Mouse (Mus musculus) C2C12 (cell line): ENCODE results near the gene Snrnp25.

Experiments used
- CEBPB ChIP-seq: IDR thresholded peaks from one replicate; pipeline ENCODE4 v1.6.1; 2011; ENCODE audit warnings: low read depth, mild to moderate bottlenecking, control low read depth, moderate library complexity
- CTCF ChIP-seq: IDR thresholded peaks from one replicate; pipeline ENCODE4 v1.5.1; 2011; ENCODE audit not compliant: control insufficient read depth, insufficient read depth, insufficient read length
- MAX ChIP-seq: IDR thresholded peaks from one replicate; pipeline ENCODE4 v1.6.1; 2011; ENCODE audit warnings: mild to moderate bottlenecking, control low read depth
- MYOD1 ChIP-seq: IDR thresholded peaks from one replicate; pipeline ENCODE4 v1.6.1; 2011; ENCODE audit warnings: low read depth; ENCODE audit not compliant: control insufficient read depth, insufficient read length
- MYOG ChIP-seq: IDR thresholded peaks from one replicate; pipeline ENCODE4 v1.6.1; 2011; ENCODE audit not compliant: control insufficient read depth, insufficient read length; ENCODE audit errors: extremely low read depth
- USF1 ChIP-seq: IDR thresholded peaks from one replicate; pipeline ENCODE4 v1.6.1; 2011; ENCODE audit warnings: low read depth, mild to moderate bottlenecking, control low read depth, moderate library complexity

DNA sequence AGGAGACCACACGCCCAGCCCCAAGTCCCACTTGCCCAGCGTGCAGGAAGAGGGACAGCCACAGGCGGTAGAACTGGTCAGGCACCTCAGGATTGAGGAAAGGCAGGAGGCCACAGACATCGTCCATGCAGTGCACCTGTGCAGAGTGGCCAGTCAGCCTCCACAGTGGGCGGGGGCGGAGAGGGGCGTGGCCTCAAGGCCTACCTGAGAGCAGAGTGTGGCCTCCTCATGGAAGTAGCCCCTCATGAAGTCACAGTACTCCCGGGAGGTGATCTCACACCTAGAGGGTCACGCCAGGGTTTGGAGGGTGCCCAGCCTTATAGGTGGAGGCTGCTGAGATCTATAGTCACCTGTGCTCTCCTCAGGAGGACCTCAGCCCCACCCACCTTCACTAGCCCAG, 5.4 kb downstream of the Snrnp25 start:
- TF ChIP-seq CTCF, result no peak
- no peak for TF ChIP-seq MYOD1
- TF ChIP-seq USF1, result no peak
- TF ChIP-seq MAX, result no peak
- no peak for TF ChIP-seq MYOG
- no peak for TF ChIP-seq CEBPB
